Mouse (Mus musculus) G1E-ER4 (cell line): Measurements from ENCODE around the gene Bst2. TPM values are rescaled to one million over a fixed set of nuclear protein-coding genes. Genes with fewer than 3 reads are reported as not detected.

ENCODE experiments used
- GATA1 ChIP-seq: IDR thresholded peaks from one replicate; pipeline ENCODE4 v1.8.0; 2012; ENCODE audit warnings: low read length, inconsistent platforms
- polyA plus RNA-seq: library from polyadenylated mRNA; stranded (reverse); fragments of >175 nt; gene quantifications from 2 replicates; pipeline ENCODE4 v1.2.3, GENCODE M21; 2012

Bst2 gene
- 17.1 and 18.8 TPM in 2 replicates for polyA plus RNA-seq

GRCm38 (mm10) chr8:71537028-71537867 lies at the start of gene Bst2:
Gene Bst2 (minus strand): TSS chr8:71537456.
- TF ChIP-seq GATA1: no peak

GRCm38 (mm10) chr8:71586891-71587290 lies 49.6 kb upstream of the Bst2 start:
- TF ChIP-seq GATA1: no peak

- no peak for TF ChIP-seq GATA1
These were observed 42.9 kb upstream of the Bst2 start for GRCm38 (mm10) chr8:71580201-71580600.

GRCm38 (mm10) chr8:71579476-71579875 lies 42.2 kb upstream of the Bst2 start:
- TF ChIP-seq GATA1: no peak

- no peak for TF ChIP-seq GATA1
These were observed 41.8 kb upstream of the Bst2 start for GRCm38 (mm10) chr8:71579009-71579408.

GRCm38 (mm10) chr8:71577856-71578387 lies 40.7 kb upstream of the Bst2 start:
- no peak for TF ChIP-seq GATA1

GRCm38 (mm10) chr8:71575020-71575419 lies 37.8 kb upstream of the Bst2 start:
- no peak for TF ChIP-seq GATA1

- TF ChIP-seq GATA1: no peak
These were observed 37.2 kb upstream of the Bst2 start for GRCm38 (mm10) chr8:71574426-71574825.

GRCm38 (mm10) chr8:71572847-71573633 lies 35.8 kb upstream of the Bst2 start:
- no peak for TF ChIP-seq GATA1

GRCm38 (mm10) chr8:71572077-71572476 lies 34.8 kb upstream of the Bst2 start:
- TF ChIP-seq GATA1: no peak

- TF ChIP-seq GATA1: no peak
These were observed 33.2 kb upstream of the Bst2 start for GRCm38 (mm10) chr8:71570291-71570954.

- no peak for TF ChIP-seq GATA1
These were observed 32.4 kb upstream of the Bst2 start for GRCm38 (mm10) chr8:71569366-71570290.

GRCm38 (mm10) chr8:71568941-71569340 lies 31.7 kb upstream of the Bst2 start:
- TF ChIP-seq GATA1: no peak

- no peak for TF ChIP-seq GATA1
These were observed 31.2 kb upstream of the Bst2 start, which contains the start of gene Slc27a1 for GRCm38 (mm10) chr8:71568387-71568937. Gene Slc27a1 (plus strand): TSS chr8:71568882.
